Mouse (Mus musculus) neutrophil, adult 5-6 weeks (primary cell): Measurements from ENCODE around the gene Gm3264. TPM values are rescaled to one million over a fixed set of nuclear protein-coding genes. Genes with fewer than 3 reads are reported as not detected.
"Not testable (repeated sequence)": the region's sequence is repeated elsewhere in the genome, so short reads cannot be mapped to it uniquely, and the experiment has no call there.

Experiments
- ATAC-seq: fragments of 151-379, 151-347 bp; 2 replicates; pipeline ENCODE4 v1.8.0; 2017; ENCODE audit warnings: mild to moderate bottlenecking, moderate TSS enrichment; ENCODE audit not compliant: insufficient number of reproducible peaks, poor library complexity, low FRiP score, severe bottlenecking; ENCODE audit errors: extremely low read depth
- total RNA-seq: library from RNA; stranded (forward); fragments of 200-1000 nt; gene quantifications from 2 replicates; pipeline ENCODE4 v1.2.3, GENCODE M21; 2017

Gm3264 gene
- not detected in 2 replicates for total RNA-seq

DNA sequence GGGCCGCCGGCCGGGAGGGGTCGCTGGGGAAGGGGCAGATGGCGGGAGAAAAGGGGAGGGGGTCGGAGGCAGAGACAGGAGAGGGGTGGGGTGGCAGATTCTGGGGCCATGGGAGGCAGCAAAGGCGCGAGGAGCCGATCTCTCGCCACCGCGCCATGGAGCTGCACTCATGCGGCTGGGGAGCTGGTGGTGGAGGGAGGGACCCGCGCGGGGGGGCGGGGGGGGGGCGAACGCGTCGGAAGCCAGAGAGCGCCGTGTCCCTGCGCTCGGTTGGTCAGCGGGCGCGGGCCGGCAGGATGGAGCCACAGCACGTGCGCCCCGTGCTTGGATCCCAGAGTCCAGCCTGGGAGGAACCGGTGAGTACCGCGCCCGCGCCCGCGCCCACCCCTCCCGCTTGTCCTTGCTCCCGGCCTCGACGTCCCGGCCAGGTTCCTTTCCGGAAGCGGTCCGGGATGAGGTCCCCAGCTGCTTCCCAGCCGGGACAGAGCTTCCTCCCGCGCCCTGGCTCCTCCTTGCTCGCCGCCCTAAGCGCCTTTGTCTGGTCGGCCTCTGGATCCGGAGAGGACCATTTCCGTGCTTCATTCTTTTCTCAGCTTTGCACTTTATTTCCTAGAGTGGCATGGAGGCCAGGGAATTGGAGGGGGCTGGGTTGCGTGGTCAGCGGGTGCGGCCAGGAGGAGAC, at the start of gene Gm3264:
Gene Gm3264 (plus strand): TSS at position 278 of the 682 bp plus-strand sequence.
- not testable (repeated sequence) for ATAC-seq

DNA sequence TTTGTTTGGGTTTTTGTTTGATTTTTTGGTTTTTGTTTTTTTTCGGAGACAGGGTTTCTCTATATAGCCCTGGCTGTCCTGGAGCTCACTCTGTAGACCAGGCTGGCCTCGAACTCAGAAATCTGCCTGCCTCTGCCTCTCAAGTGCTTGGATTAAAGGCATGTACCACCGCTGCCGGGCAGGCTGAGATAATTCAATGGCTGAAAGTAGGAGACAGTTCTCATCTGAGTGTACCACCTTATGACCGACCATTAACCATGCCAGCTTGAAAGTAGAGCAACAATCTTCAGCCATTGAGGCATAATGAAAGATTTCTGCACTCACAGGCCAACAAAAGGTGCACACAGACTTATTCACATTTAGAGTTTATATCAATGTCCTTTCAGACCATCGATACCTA, 49.0 kb upstream of the Gm3264 start:
- not testable (repeated sequence) for ATAC-seq

DNA sequence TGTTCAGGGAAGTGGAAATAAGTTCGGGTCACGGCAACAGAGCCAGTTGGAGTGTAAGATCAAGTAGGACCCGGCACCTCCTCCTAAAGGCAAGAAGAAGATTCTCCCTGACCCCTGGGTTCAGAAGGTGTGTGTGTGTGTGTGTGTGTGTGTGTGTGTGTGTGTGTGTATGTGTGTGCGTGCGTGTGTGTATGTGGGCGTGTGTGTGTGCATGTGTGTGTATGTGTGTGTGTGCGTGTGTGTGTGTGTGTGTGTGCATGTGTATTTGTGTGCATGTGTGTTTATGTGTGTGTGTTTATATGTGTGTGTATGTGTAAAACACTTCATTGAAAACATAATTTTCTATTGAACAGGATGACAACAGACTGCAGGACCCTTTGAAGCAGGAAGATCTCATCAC, 33.4 kb upstream of the Gm3264 start:
- ATAC-seq: not testable (repeated sequence)

DNA sequence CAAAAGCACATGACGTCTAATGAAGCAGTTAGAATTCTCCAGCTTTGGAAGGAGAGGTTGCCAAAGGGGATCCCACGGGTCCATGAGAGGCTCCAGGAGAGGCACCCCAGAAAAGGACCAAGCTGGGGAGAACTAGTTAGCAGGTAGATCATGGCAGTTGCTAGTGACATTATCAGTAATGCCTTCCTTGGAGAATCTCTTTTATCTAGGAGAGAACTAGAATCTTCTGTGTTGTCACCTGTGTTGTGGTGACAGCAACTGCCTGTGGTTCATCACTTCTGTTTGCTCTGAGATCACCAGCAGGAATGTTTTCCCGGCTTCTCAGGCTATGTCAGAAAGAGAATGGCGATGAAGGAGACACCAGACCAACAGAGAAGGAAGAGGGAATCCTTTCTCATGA, 17.6 kb upstream of the Gm3264 start, which contains the start of gene Gm3269:
Gene Gm3269 (plus strand): TSS at position 301 of the 400 bp plus-strand sequence.
- ATAC-seq: not testable (repeated sequence)

DNA sequence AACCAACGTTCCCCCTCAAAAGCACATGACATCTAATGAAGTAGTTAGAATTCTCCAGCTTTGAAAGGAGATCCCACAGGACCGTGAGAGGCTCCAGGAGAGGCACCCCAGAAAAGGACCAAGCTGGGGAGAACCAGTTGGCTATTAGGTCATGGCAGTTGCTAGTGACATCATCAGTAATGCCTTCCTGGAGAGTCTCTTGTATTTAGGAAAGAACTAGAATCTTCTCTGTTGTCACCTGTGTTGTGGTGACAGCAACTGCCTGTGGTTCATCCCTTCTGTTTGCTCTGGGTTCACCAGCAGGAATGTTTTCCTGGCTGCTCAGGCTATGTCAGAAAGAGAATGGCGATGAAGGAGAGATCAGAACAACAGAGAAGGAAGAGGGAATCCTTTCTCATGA, 36.7 kb downstream of the Gm3264 start, which contains the start of gene Gm3278:
Gene Gm3278 (plus strand): TSS at position 301 of the 400 bp plus-strand sequence.
- ATAC-seq: not testable (repeated sequence)

Other genes with a start within 250 kb of the Gm3264 start
- gene Gm8159, start 223.2 kb upstream of the Gm3264 start, total RNA-seq: not detected in 2 replicates
- gene Gm3239, start 191.4 kb upstream of the Gm3264 start, total RNA-seq: not detected in 2 replicates
- gene Gm7876, start 146.3 kb upstream of the Gm3264 start, total RNA-seq: not detected in 2 replicates
- gene Gm3252, start 128.8 kb upstream of the Gm3264 start, total RNA-seq: not detected in 2 replicates
- gene Gm9602, start 79.2 kb upstream of the Gm3264 start, total RNA-seq: not detected in 2 replicates
- gene Gm3269, start 17.5 kb upstream of the Gm3264 start, total RNA-seq: not detected in 2 replicates
- not detected in 2 replicates for gene Gm3278, start 36.8 kb downstream of the Gm3264 start, total RNA-seq
- not detected in 2 replicates for gene Gm8297, start 128.4 kb downstream of the Gm3264 start, total RNA-seq
- not detected in 2 replicates for gene Gm3298, start 160.3 kb downstream of the Gm3264 start, total RNA-seq
- gene 4930555G01Rik, start 195.1 kb downstream of the Gm3264 start, total RNA-seq: not detected in 2 replicates
- 1.0 TPM in 1 of 2 replicates, not detected in the other for gene Gm8281, start 215.5 kb downstream of the Gm3264 start, total RNA-seq